Mouse (Mus musculus) ES-E14 (cell line): Measurements from ENCODE around the gene B4galt2. TPM values are rescaled to one million over a fixed set of nuclear protein-coding genes. Genes with fewer than 3 reads are reported as not detected.

Source experiments
- DNase-seq: peaks from one replicate; pipeline ENCODE4 v3.0.0-alpha.2; 2013; ENCODE audit warnings: low read depth, low spot score
- H3K27ac ChIP-seq: 2 replicates; pipeline ENCODE4 v1.5.1; 2012; ENCODE audit warnings: low read depth, mild to moderate bottlenecking, low read length, moderate library complexity, mixed read lengths; ENCODE audit not compliant: poor library complexity, insufficient read depth, severe bottlenecking
- H3K36me3 ChIP-seq: 2 replicates; pipeline ENCODE4 v1.6.1; 2012; ENCODE audit warnings: mild to moderate bottlenecking, low read length, moderate library complexity, mixed read lengths; ENCODE audit not compliant: control insufficient read depth, poor library complexity, insufficient read depth, severe bottlenecking
- H3K4me1 ChIP-seq, 2 experiments: fragments of 150-350 bp in 1 of 2; sonication (generic) in 1 of 2; 2 replicates each; pipeline ENCODE4 v1.6.1; 2012; ENCODE audit warnings: low read length in 2 of 2, mild to moderate bottlenecking in 1 of 2, mixed read lengths in 1 of 2; ENCODE audit not compliant: control insufficient read depth in 2 of 2, insufficient read depth in 2 of 2, poor library complexity in 1 of 2
- H3K4me3 ChIP-seq, 2 experiments: fragments of 150-350 bp in 1 of 2; sonication (generic) in 1 of 2; 2 replicates each; pipeline ENCODE4 v1.5.1; 2012; ENCODE audit warnings: low read length in 2 of 2, low read depth in 1 of 2, mild to moderate bottlenecking in 1 of 2, mixed read lengths in 1 of 2; ENCODE audit not compliant: insufficient read depth in 1 of 2, poor library complexity in 1 of 2, severe bottlenecking in 1 of 2
- H3K9ac ChIP-seq: 2 replicates; pipeline ENCODE4 v1.6.1; 2012; ENCODE audit warnings: low read depth, mild to moderate bottlenecking, low read length, mixed read lengths; ENCODE audit not compliant: poor library complexity, insufficient read depth, severe bottlenecking
- H3K9me3 ChIP-seq: fragments of 150-350 bp; sonication (generic); 2 replicates; pipeline ENCODE4 v1.6.1; 2012; ENCODE audit warnings: low read depth, mild to moderate bottlenecking, low read length; ENCODE audit not compliant: control insufficient read depth, insufficient read depth
- CHD2 ChIP-seq: IDR thresholded peaks from 2 replicates; pipeline ENCODE4 v1.6.1; 2014; ENCODE audit warnings: mild to moderate bottlenecking, low read depth, low read length, inconsistent platforms
- HCFC1 ChIP-seq: IDR thresholded peaks from 2 replicates; pipeline ENCODE4 v1.6.1; 2012; ENCODE audit warnings: low read length, inconsistent platforms, borderline replicate concordance; ENCODE audit not compliant: insufficient read depth
- MAFK ChIP-seq: IDR thresholded peaks from 2 replicates; pipeline ENCODE4 v1.6.1; 2014; ENCODE audit warnings: mild to moderate bottlenecking, low read depth, low read length, inconsistent platforms; ENCODE audit not compliant: insufficient read depth
- ZC3H11A ChIP-seq: IDR thresholded peaks from 2 replicates; pipeline ENCODE4 v1.6.1; 2012; ENCODE audit warnings: low read depth, mild to moderate bottlenecking, inconsistent platforms, low read length, borderline replicate concordance
- ZNF384 ChIP-seq: IDR thresholded peaks from 2 replicates; pipeline ENCODE4 v1.6.1; 2012; ENCODE audit warnings: low read depth, low read length, inconsistent platforms
- in situ Hi-C, 2 experiments: fragments of 600-800 bp; cut with MboI; formaldehyde crosslinking; loops; one replicate each; pipeline ENCODE4 v1.15.1; 2025; ENCODE audit warnings: low sequenced_read_pairs in 2 of 2, inconsistent platforms in 1 of 2; ENCODE audit not compliant: unreplicated experiment in 2 of 2
- total RNA-seq: library from RNA; depleted of rRNA; stranded (reverse); fragments of 300-350 nt; gene quantifications from 2 replicates; pipeline ENCODE4 v1.2.3, GENCODE M21; 2012

Gene B4galt2
- total RNA-seq, 1 experiment: 11.2 TPM

- Histone ChIP-seq H3K9ac (peak overlapping the region; percentile 88), H3K9me3 (no peaks in the 10 kb centered on the region), H3K27ac (peak overlapping the region; percentile 10; the same call in 1 of the 2 replicates), H3K4me3 (peak overlapping the region; percentile 79 to 83), H3K36me3 (no peaks in the 10 kb centered on the region), H3K4me1 (peaks cover 0 to 13% of the 10 kb centered on the region in 2 experiments; a peak in 1 of 4 replicates)
- in situ Hi-C loops: loop anchor here (5.0 to 25.0 kb wide), 2 partner anchors 242 to 252 kb away; no protein-coding TSS in a partner anchor
- peak; percentile 65 for DNase-seq
- no peak for TF ChIP-seq MAFK
- TF ChIP-seq CHD2: no peak
- TF ChIP-seq HCFC1: no peak
- TF ChIP-seq ZNF384: no peak
- no peak for TF ChIP-seq ZC3H11A
Observed at GRCm38 (mm10) chr4:117834845-117835530, 48.3 kb downstream of the B4galt2 start.

GRCm38 (mm10) chr4:117834457-117834844, 48.8 kb downstream of the B4galt2 start, which contains the start of gene Slc6a9:
Gene Slc6a9, plus strand, starts transcription at chr4:117834506.
- TF ChIP-seq MAFK: no peak
- TF ChIP-seq ZNF384: no peak
- TF ChIP-seq CHD2: no peak
- no peak for TF ChIP-seq ZC3H11A
- no peak for TF ChIP-seq HCFC1
- Histone ChIP-seq H3K4me1 (peaks cover 0 to 15% of the 10 kb centered on the region in 2 experiments; a peak in 1 of 4 replicates), H3K9me3 (no peaks in the 10 kb centered on the region), H3K4me3 (peak within 1 kb of the TSS; percentile 79 to 83), H3K36me3 (no peaks in the 10 kb centered on the region), H3K9ac (peak within 1 kb of the TSS; percentile 88), H3K27ac (peak within 1 kb of the TSS; percentile 10; the same call in 1 of the 2 replicates)
- in situ Hi-C loops: loop anchor here (5.0 to 25.0 kb wide), 2 partner anchors 243 to 253 kb away; no protein-coding TSS in a partner anchor
- no peak for DNase-seq

GRCm38 (mm10) chr4:117831920-117832691, 51.2 kb downstream of the B4galt2 start:
- no peak for DNase-seq
- no peak overlapping the region for H3K4me3 ChIP-seq
- H3K36me3 ChIP-seq: no peaks in the 10 kb centered on the region
- in situ Hi-C loops: loop anchor here (5.0 to 25.0 kb wide), 2 partner anchors 245 to 255 kb away; no protein-coding TSS in a partner anchor
- TF ChIP-seq MAFK (no peak), ZC3H11A (no peak), ZNF384 (no peak), CHD2 (no peak), HCFC1 (no peak)
- peaks cover 0 to 13% of the 10 kb centered on the region in 2 experiments; a peak in 1 of 4 replicates for H3K4me1 ChIP-seq
- no peak overlapping the region for H3K27ac ChIP-seq
- H3K9me3 ChIP-seq: no peaks in the 10 kb centered on the region
- no peak overlapping the region for H3K9ac ChIP-seq

GRCm38 (mm10) chr4:117831499-117831898, 51.8 kb downstream of the B4galt2 start:
- Histone ChIP-seq H3K9me3 (no peaks in the 10 kb centered on the region), H3K4me3 (no peak overlapping the region), H3K36me3 (no peaks in the 10 kb centered on the region), H3K9ac (no peak overlapping the region), H3K27ac (no peak overlapping the region), H3K4me1 (peaks cover 0 to 13% of the 10 kb centered on the region in 2 experiments; a peak in 1 of 4 replicates)
- in situ Hi-C loops: loop anchor here (5.0 to 25.0 kb wide), 2 partner anchors 246 to 256 kb away; no protein-coding TSS in a partner anchor
- DNase-seq: no peak
- TF ChIP-seq ZC3H11A: no peak
- no peak for TF ChIP-seq HCFC1
- TF ChIP-seq ZNF384: no peak
- no peak for TF ChIP-seq CHD2
- no peak for TF ChIP-seq MAFK
